Mouse (Mus musculus): ENCODE data around the gene Rilpl1. TPM values are rescaled to one million over a fixed set of nuclear protein-coding genes. Genes with fewer than 3 reads are reported as not detected.
"Not testable (repeated sequence)": the region's sequence is repeated elsewhere in the genome, so short reads cannot be mapped to it uniquely, and the experiment has no call there.

Rilpl1 gene
- polyA plus RNA-seq, 1 experiment from 2014 or later: 9.7 TPM

DNA sequence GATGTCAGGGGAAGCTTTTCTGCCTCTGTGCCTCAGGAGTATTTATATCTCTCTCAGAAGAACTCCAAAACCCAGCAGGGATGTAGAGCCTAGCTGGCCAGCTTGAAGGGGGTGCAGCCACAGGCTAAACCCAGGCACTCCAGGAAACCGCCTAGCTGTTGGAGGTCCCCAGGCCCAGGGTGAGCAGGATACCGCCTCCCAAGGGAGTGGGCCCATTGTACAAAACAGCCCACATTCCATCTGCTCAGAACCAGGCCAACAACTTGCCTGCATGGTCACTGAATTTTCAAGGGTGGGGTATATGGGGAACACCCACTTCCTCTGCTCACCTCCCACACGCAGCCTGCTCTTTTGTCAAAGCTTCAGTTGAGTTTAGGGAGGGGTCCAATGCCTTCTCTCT lies 30.6 kb downstream of the Rilpl1 start:
- Histone ChIP-seq H3K4me3 (replicated peaks; ENCODE audit: low read length) (no peak overlapping the region), H3K9ac (replicated peaks; ENCODE audit: low read depth, low read length) (no peak overlapping the region), H3K36me3 (ENCODE audit: control insufficient read depth, insufficient read depth) (no peaks in the 10 kb centered on the region; the same call in 1 of the 2 replicates), H3K4me1 (replicated peaks; ENCODE audit: control insufficient read depth, insufficient read depth, low read length) (no peaks in the 10 kb centered on the region), H3K27me3 (replicated peaks; ENCODE audit: control insufficient read depth, insufficient read depth, low read length) (no peaks in the 10 kb centered on the region), H3K4me2 (ENCODE audit: low read length) (no peak overlapping the region), H3K9me3 (ENCODE audit: control insufficient read depth, low read length) (no peaks in the 10 kb centered on the region), H3K27ac (ENCODE audit: low read length) (no peak overlapping the region)
- 89% methylated on average over 3 of the region's 3 CpGs for WGBS
- no peak for ATAC-seq

DNA sequence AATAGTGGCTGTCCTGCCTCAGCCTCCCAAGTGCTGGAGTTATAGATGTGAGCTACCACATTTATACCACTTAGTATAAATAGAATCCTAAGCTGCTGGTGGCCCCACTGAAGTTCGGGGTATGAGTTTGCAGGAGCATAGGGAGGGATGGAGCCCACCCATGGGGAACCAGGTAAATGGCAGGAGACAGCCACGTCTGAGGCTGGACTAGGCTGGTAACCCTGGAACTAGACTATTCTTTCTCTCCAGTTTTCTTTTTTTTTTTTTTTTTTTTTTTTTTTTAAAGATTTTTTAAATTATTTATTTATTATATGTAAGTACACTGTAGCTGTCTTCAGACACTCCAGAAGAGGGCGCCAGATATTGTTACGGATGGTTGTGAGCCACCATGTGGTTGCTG lies 31.2 kb downstream of the Rilpl1 start:
- 86% methylated on average over 2 of the region's 4 CpGs for WGBS
- ATAC-seq; H3K36me3 ChIP-seq (ENCODE audit: control insufficient read depth, insufficient read depth); H3K4me2 ChIP-seq (ENCODE audit: low read length); H3K9me3 ChIP-seq (ENCODE audit: control insufficient read depth, low read length); H3K27ac ChIP-seq (ENCODE audit: low read length); H3K27me3 ChIP-seq (replicated peaks; ENCODE audit: control insufficient read depth, insufficient read depth, low read length); H3K9ac ChIP-seq (replicated peaks; ENCODE audit: low read depth, low read length); H3K4me1 ChIP-seq (replicated peaks; ENCODE audit: control insufficient read depth, insufficient read depth, low read length); H3K4me3 ChIP-seq (replicated peaks; ENCODE audit: low read length): not testable (repeated sequence)

DNA sequence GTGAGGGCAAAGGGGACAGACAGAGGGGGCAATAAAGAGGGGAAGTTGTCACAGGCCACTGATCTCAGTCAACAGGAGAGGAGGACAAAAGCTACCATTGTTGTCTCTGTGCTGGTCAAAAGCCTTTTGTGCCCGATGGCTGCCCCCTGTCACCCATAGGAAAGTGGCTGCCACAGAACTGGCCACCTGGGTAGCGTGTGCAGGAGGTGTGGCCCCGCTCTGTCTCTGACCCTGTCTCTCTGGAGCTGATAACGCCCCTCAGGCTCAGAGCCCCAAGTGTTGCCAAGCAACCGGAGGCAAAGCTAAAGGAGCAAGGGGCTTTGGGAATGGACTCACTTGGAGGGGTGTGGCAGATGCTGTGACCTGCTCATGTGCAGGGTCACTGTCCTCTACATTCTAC lies 32.2 kb downstream of the Rilpl1 start:
- no peak overlapping the region for H3K27ac ChIP-seq (ENCODE audit: low read length)
- no peaks in the 10 kb centered on the region for H3K4me1 ChIP-seq (replicated peaks; ENCODE audit: control insufficient read depth, insufficient read depth, low read length)
- no peak for ATAC-seq
- no peak overlapping the region for H3K9ac ChIP-seq (replicated peaks; ENCODE audit: low read depth, low read length)
- 29% methylated on average over 5 of the region's 5 CpGs for WGBS
- H3K27me3 ChIP-seq (replicated peaks; ENCODE audit: control insufficient read depth, insufficient read depth, low read length): no peaks in the 10 kb centered on the region
- H3K4me3 ChIP-seq (replicated peaks; ENCODE audit: low read length): no peak overlapping the region
- no peaks in the 10 kb centered on the region for H3K36me3 ChIP-seq (ENCODE audit: control insufficient read depth, insufficient read depth)
- no peak overlapping the region for H3K4me2 ChIP-seq (ENCODE audit: low read length)
- H3K9me3 ChIP-seq (ENCODE audit: control insufficient read depth, low read length): no peaks in the 10 kb centered on the region

DNA sequence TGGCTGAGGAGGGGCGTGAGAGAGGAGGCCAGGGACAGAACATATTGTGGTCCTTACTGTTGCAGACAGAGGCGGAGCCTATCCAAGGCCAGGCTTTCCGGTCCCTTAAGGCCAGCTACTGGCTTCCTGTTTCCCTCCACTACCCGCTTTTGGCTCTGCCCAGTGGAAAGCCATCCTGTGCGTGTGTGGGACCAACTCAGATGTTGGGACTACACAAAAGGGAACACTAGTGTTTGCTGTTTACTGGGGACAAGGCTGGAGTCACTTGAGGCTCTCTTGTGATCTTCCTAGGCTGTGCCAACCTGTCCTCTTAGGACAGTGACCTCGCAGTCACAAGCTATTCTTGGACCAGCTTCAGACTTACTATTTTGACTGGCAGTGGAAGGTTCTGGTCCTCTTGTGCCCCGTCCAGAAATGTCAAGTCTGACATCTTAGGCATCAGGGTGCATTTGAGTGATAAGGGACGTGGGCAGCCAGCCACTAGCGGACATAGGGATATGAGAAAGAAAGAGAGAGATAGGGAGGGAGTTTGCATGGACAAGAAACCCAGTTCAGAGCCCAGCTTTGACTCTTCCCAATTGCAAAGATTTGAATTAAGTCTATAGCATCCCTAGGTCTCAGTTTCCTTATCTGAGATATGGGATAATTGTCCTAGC lies 32.8 kb downstream of the Rilpl1 start:
- no peaks in the 10 kb centered on the region for H3K27me3 ChIP-seq (replicated peaks; ENCODE audit: control insufficient read depth, insufficient read depth, low read length)
- H3K4me1 ChIP-seq (replicated peaks; ENCODE audit: control insufficient read depth, insufficient read depth, low read length): no peaks in the 10 kb centered on the region
- no peak overlapping the region for H3K27ac ChIP-seq (ENCODE audit: low read length)
- no peaks in the 10 kb centered on the region for H3K9me3 ChIP-seq (ENCODE audit: control insufficient read depth, low read length)
- H3K9ac ChIP-seq (replicated peaks; ENCODE audit: low read depth, low read length): no peak overlapping the region
- H3K4me2 ChIP-seq (ENCODE audit: low read length): no peak overlapping the region
- H3K4me3 ChIP-seq (replicated peaks; ENCODE audit: low read length): no peak overlapping the region
- ATAC-seq: no peak
- no peaks in the 10 kb centered on the region for H3K36me3 ChIP-seq (ENCODE audit: control insufficient read depth, insufficient read depth)
- 80% methylated on average over 9 of the region's 9 CpGs for WGBS

DNA sequence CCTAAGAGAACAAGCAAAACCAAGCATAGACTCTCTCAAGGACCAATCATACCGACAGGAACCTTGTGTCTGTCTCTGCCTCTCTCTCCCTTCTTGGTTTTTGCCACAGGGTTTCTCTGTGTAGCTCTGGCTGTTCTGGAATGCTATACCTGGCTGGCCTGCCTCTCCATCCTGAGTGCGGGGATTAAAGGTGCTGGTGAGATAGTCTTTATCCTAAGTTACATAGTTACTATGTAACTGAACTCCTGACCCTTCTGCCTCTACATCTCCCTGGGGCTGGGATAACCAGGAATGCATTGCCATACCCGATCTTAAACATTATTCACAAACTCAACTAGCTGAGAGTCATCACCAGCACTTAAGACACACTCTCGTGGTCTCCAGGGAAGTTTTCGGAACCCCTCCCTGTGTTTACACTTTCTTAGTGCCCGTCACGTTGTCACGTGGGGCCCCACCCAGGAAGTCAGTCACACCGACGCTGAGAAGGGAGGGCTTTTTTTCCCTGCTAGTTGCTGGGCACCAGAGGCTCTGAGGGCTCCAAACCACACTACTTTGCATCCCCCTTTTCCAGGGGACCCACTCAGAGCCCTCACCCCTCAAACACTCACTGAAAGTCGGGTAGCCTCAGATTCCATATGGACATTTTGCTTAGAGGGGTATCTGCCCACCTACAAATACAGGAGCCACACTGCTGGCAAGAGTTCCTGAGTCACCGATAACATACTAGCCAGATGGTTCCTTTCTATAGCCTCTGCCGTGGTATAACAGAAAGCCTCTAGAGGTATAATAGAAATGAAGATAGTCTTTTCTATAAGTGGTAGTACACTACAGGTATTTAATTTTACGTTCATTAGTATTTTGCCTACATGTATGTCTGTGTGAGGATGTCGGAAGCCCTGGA lies 34.3 kb downstream of the Rilpl1 start:
- no peaks in the 10 kb centered on the region for H3K9me3 ChIP-seq (ENCODE audit: control insufficient read depth, low read length)
- no peak overlapping the region for H3K4me2 ChIP-seq (ENCODE audit: low read length)
- no peak for ATAC-seq
- WGBS: 85% methylated on average over 15 of the region's 15 CpGs
- no peak overlapping the region for H3K27ac ChIP-seq (ENCODE audit: low read length)
- no peak overlapping the region for H3K9ac ChIP-seq (replicated peaks; ENCODE audit: low read depth, low read length)
- no peaks in the 10 kb centered on the region for H3K4me1 ChIP-seq (replicated peaks; ENCODE audit: control insufficient read depth, insufficient read depth, low read length)
- H3K4me3 ChIP-seq (replicated peaks; ENCODE audit: low read length): no peak overlapping the region
- no peaks in the 10 kb centered on the region for H3K27me3 ChIP-seq (replicated peaks; ENCODE audit: control insufficient read depth, insufficient read depth, low read length)
- H3K36me3 ChIP-seq (ENCODE audit: control insufficient read depth, insufficient read depth): no peaks in the 10 kb centered on the region

DNA sequence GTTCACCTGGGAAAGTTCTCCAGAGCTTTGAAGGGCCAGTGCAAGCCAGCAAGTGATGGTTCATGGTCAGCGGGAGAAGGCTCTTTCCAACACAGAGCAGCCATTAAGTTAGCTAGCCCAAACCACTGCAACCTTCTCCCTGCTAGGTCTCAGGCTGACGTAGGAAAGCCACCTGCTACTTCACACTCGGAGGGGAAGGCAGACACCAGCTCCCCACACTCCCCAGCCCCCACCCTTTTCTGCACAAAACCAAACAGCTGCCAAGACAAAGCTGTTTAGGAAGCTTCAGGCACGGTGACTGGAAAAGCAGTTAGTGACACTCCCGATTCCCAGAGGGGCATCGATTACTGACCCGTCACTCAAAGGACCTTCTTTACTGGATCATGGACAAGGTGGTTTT lies 35.6 kb downstream of the Rilpl1 start:
- no peak overlapping the region for H3K9ac ChIP-seq (replicated peaks; ENCODE audit: low read depth, low read length)
- WGBS: 51% methylated on average over 7 of the region's 7 CpGs

DNA sequence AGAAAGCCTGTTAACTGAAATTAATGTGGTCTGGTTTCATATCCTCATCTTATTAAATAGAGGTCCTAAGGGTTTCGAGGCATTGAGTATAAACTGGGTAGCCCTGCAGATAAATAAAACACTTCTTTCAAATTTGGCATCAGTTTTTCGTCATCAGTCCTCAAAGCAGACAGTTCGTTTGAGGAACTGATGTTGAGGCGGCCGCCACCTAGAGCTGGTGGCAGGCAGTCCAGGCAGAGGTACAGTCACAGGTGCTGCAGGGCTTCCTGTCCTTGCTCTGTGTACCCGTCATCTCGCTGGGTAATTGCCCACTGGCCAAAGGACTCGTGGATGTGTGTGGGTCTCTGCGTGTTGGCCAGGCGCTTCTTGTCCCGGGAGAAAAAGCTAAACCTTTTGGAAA lies 37.7 kb downstream of the Rilpl1 start:
- WGBS: 90% methylated on average over 11 of the region's 11 CpGs
- no peak for ATAC-seq

More for the DNA sequence above, 35.6 kb downstream of the Rilpl1 start:
- H3K27me3 ChIP-seq (replicated peaks; ENCODE audit: control insufficient read depth, insufficient read depth, low read length): no peaks in the 10 kb centered on the region
- H3K4me2 ChIP-seq (ENCODE audit: low read length): no peak overlapping the region
- H3K9me3 ChIP-seq (ENCODE audit: control insufficient read depth, low read length): no peaks in the 10 kb centered on the region
- no peaks in the 10 kb centered on the region for H3K36me3 ChIP-seq (ENCODE audit: control insufficient read depth, insufficient read depth)
- no peaks in the 10 kb centered on the region for H3K4me1 ChIP-seq (replicated peaks; ENCODE audit: control insufficient read depth, insufficient read depth, low read length)
- H3K27ac ChIP-seq (ENCODE audit: low read length): no peak overlapping the region
- ATAC-seq: peak; percentile 26; the same call in 1 of the 2 replicates
- no peak overlapping the region for H3K4me3 ChIP-seq (replicated peaks; ENCODE audit: low read length)

DNA sequence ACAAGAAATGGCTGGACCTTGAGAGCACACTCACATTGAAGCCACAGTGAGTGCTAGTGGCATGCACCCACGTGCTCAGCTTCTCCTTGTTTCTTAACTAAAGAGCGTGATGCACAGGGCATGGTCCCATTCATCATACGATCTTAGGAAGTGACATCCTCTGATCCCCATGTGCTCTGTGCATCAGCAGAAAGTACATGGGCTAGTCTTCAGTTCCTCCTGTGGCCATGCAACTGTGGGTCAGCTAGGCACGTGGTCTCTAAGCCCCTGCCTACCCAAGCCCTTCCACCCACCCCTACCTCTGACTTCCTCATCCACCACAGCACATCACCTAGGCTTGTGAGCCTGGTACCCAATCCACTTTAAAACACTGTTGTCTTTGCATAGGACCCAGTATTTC lies 38.6 kb downstream of the Rilpl1 start:
- Histone ChIP-seq H3K4me3 (replicated peaks; ENCODE audit: low read length) (no peak overlapping the region), H3K4me1 (replicated peaks; ENCODE audit: control insufficient read depth, insufficient read depth, low read length) (no peaks in the 10 kb centered on the region), H3K27me3 (replicated peaks; ENCODE audit: control insufficient read depth, insufficient read depth, low read length) (no peaks in the 10 kb centered on the region), H3K9me3 (ENCODE audit: control insufficient read depth, low read length) (no peaks in the 10 kb centered on the region), H3K36me3 (ENCODE audit: control insufficient read depth, insufficient read depth) (no peaks in the 10 kb centered on the region), H3K9ac (replicated peaks; ENCODE audit: low read depth, low read length) (no peak overlapping the region), H3K4me2 (ENCODE audit: low read length) (no peak overlapping the region), H3K27ac (ENCODE audit: low read length) (no peak overlapping the region)
- 93% methylated on average over 4 of the region's 4 CpGs for WGBS
- no peak for ATAC-seq

More for the DNA sequence above, 37.7 kb downstream of the Rilpl1 start:
- Histone ChIP-seq H3K27ac (ENCODE audit: low read length) (no peak overlapping the region), H3K36me3 (ENCODE audit: control insufficient read depth, insufficient read depth) (no peaks in the 10 kb centered on the region), H3K9ac (replicated peaks; ENCODE audit: low read depth, low read length) (no peak overlapping the region), H3K4me2 (ENCODE audit: low read length) (no peak overlapping the region), H3K9me3 (ENCODE audit: control insufficient read depth, low read length) (no peaks in the 10 kb centered on the region), H3K4me1 (replicated peaks; ENCODE audit: control insufficient read depth, insufficient read depth, low read length) (no peaks in the 10 kb centered on the region), H3K27me3 (replicated peaks; ENCODE audit: control insufficient read depth, insufficient read depth, low read length) (no peaks in the 10 kb centered on the region), H3K4me3 (replicated peaks; ENCODE audit: low read length) (no peak overlapping the region)

DNA sequence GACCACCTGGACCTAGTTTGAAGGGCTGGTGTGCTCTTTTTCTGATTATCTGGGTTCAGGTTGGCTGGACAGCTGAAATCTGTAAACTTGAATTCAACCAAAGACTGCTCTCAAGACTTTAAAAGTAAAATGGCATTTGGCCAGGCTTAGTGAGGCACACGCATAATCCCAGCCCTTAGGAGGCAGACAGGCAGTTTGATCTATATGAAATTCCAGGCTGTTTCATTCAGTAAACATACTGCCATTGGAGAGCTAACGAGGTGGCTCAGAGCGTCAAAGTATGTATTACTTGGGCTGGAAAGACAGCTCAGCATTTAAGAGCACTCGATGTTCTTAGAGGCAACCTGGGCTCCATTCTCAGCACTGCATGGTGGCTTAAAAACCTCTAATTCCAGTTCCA lies 39.5 kb downstream of the Rilpl1 start:
- no peak overlapping the region for H3K4me3 ChIP-seq (replicated peaks; ENCODE audit: low read length)
- H3K4me1 ChIP-seq (replicated peaks; ENCODE audit: control insufficient read depth, insufficient read depth, low read length): no peaks in the 10 kb centered on the region
- no peak overlapping the region for H3K9ac ChIP-seq (replicated peaks; ENCODE audit: low read depth, low read length)
- no peak overlapping the region for H3K27ac ChIP-seq (ENCODE audit: low read length)
- no peak overlapping the region for H3K4me2 ChIP-seq (ENCODE audit: low read length)
- no peak for ATAC-seq
- no peaks in the 10 kb centered on the region for H3K27me3 ChIP-seq (replicated peaks; ENCODE audit: control insufficient read depth, insufficient read depth, low read length)
- H3K9me3 ChIP-seq (ENCODE audit: control insufficient read depth, low read length): no peaks in the 10 kb centered on the region
- 56% methylated on average over 4 of the region's 4 CpGs for WGBS
- H3K36me3 ChIP-seq (ENCODE audit: control insufficient read depth, insufficient read depth): no peaks in the 10 kb centered on the region

Data from forebrain, embryonic 16.5 days (tissue).